Mouse (Mus musculus) left cerebral cortex, postnatal 14 days (tissue): ENCODE measurements around the gene Hes1. TPM values are rescaled to one million over a fixed set of nuclear protein-coding genes. Genes with fewer than 3 reads are reported as not detected.
A peak's percentile ranks its signal among the peaks of the same experiment; 100 is the strongest.

ENCODE experiments used
- DNase-seq, 2 experiments: peaks; one replicate each; pipeline ENCODE4 v3.0.0; 2021 to 2022; ENCODE audit warnings: low spot score in 2 of 2, mixed read lengths in 1 of 2
- intact Hi-C: fragments of 180-260 bp; cut with DNase I; formaldehyde crosslinking; loops from one replicate; pipeline ENCODE4 v1.15.1; 2025
- total RNA-seq, 2 experiments: library from RNA; stranded (reverse); gene quantifications; 2 replicates each; pipeline ENCODE4 v1.2.3; 2021

The Hes1 gene
- total RNA-seq, 2 experiments from 2014 or later = 13.5 to 18.3 TPM

DNA sequence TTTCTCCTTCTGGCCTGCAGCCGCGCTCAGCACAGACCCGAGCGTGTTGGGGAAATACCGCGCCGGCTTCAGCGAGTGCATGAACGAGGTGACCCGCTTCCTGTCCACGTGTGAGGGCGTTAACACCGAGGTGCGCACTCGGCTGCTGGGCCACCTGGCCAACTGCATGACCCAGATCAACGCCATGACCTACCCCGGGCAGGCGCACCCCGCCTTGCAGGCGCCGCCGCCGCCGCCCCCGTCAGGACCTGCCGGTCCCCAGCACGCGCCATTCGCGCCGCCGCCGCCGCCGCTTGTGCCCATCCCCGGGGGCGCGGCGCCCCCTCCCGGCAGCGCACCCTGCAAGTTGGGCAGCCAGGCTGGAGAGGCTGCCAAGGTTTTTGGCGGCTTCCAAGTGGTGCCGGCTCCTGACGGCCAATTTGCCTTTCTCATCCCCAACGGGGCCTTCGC, 2.7 kb downstream of the Hes1 start:
- intact Hi-C loops = loop anchor here (2.0 to 10.0 kb wide), 6 partner anchors 120 to 412 kb away; no protein-coding TSS in a partner anchor
- DNase-seq = peak; percentile 79 to 88

GRCm38 (mm10) chr16:30068041-30069020, 4.1 kb downstream of the Hes1 start:
- DNase-seq = no peak
- intact Hi-C loops = loop anchor here (5.0 to 10.0 kb wide), 2 partner anchors 121 to 414 kb away; no protein-coding TSS in a partner anchor

DNA sequence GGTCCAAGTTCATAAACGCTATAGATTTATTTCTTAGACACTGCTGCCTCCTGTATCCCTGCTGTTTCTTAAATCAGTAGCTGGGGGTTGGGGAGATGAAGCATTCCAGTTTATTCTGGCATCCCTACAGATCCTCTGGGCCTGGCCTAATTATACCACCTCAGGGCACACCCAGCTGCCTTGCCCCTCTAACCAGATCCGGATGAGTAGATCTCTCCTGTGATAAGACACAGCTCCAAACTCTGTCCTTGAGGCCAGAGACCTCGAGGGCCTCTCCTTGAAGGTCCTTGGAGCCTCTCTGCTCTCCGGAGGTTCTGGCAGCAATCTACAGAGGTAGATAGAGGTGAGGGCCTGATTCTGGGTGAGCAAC, 5.4 kb downstream of the Hes1 start:
- no peak for DNase-seq
- intact Hi-C loops = loop anchor here (5.0 to 10.0 kb wide), 2 partner anchors 122 to 415 kb away; no protein-coding TSS in a partner anchor

DNA sequence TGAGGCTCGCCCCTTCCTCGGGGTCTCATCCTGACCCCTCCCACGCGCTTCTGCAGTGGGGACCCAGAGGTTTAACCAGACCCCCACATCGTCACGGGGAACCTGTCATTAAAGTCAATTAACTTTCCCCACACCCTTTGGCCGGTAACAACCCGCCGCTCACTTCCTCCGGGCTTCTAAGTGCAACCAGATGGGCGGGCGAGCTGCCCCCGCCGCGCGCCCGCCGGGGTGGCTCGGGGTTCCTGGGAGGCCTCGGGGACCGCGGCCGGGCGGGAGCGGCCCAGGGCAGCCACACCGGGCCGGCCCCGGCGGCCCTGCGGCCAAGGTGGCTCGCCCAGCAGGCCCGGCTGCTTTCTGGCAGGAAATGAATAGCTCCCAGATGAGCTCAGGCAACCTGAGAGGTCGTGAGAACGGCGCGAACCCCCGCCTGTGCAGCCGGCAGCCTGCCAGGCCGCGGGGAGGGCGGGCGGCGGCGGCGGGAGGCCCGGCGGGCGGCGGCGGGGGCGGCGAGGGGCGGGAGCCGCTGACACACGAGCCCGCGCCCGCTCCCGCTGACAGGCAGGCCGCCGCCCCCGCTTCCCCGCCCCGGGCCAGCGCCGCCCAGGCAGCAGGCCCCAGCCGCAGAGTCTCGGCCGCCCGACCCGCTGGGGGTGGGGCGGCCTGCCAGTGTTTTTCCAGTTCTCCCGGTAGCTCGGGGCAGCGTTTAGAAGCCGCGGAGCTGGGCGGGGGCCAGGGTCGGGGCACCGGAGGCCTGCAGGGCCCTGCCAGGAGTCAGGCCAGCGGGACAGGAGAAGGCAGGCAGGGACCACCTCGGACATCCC, 6.0 kb downstream of the Hes1 start:
- DNase-seq = peak; percentile 56 to 60
- intact Hi-C loops = loop anchor here (2.0 to 10.0 kb wide), 3 partner anchors 119 to 415 kb away; no protein-coding TSS in a partner anchor

DNA sequence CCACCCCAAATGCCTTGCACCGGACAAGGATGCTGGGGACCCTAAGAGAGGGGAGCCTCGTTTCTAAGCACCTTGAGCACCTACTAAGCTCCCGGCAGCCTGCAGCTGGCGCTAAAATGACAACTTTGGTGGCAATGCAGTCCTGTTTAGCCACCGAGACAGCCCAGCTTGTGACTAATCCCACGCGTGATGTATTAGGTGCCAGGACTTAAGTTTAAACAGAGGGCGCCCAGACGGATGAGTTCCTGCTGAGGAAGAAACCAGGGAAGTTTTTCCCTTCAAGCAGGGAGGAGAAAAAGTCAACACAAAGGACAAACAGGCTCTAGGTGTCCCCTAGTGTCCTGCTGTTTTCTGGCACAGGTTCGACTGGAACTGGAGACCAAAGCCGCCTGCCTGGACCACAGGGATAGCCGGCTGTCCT, 6.6 kb downstream of the Hes1 start:
- intact Hi-C loops = loop anchor here (2.0 kb wide), 1 partner anchor 118 kb away; no protein-coding TSS in a partner anchor
- DNase-seq = peak; percentile 40 to 49

GRCm38 (mm10) chr16:30073317-30073716, 9.1 kb downstream of the Hes1 start:
- DNase-seq = no peak
- intact Hi-C loops = no loop called here

- DNase-seq = no peak
- intact Hi-C loops = no loop called here
These were observed 17.3 kb downstream of the Hes1 start for GRCm38 (mm10) chr16:30081498-30081897.

DNA sequence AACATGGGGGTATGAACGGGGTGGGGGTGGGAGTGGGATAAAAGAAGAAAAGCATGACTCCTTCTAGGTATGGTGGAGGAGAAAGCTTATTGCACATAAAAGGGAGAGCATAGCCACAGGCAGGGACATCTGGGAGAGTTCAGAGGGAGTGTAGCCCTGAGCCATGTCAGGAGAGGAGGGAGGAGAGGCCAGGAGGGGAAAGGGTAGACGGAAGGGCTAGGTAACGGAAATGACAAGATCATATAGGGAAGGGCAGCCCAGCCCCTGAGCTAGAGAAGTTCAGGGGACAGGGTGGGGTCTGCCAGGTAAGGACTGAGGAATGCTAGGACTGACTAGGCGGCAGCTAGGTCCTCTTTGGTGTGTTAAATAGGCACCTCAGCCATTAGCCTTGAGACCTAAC, 17.8 kb downstream of the Hes1 start:
- DNase-seq = no peak

GRCm38 (mm10) chr16:30082965-30083364, 18.8 kb downstream of the Hes1 start:
- DNase-seq = no peak
- intact Hi-C loops = no loop called here

More for the DNA sequence above, 17.8 kb downstream of the Hes1 start:
- intact Hi-C loops = no loop called here

DNA sequence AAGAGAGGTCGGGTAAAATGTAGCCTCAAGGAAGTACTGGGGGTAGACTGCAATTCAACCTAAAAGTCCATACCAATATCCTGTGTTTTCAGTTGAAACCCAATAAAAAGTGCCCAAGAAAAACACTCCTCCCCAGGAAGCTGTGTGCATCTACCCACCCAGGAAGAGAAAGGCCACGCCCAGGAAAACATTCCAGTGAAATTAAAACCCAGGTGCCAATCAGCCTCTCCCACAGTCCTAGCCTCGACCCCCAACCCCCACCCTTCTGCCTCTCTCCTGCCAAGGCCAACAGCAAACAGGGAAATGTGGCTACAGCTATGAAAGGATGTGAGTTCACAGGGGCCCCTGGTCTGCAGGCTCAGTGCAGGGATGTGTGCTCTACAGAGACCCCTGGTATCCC, 19.4 kb downstream of the Hes1 start:
- no peak for DNase-seq
- intact Hi-C loops = no loop called here

GRCm38 (mm10) chr16:30088646-30089045, 24.5 kb downstream of the Hes1 start:
- DNase-seq = no peak
- intact Hi-C loops = no loop called here

DNA sequence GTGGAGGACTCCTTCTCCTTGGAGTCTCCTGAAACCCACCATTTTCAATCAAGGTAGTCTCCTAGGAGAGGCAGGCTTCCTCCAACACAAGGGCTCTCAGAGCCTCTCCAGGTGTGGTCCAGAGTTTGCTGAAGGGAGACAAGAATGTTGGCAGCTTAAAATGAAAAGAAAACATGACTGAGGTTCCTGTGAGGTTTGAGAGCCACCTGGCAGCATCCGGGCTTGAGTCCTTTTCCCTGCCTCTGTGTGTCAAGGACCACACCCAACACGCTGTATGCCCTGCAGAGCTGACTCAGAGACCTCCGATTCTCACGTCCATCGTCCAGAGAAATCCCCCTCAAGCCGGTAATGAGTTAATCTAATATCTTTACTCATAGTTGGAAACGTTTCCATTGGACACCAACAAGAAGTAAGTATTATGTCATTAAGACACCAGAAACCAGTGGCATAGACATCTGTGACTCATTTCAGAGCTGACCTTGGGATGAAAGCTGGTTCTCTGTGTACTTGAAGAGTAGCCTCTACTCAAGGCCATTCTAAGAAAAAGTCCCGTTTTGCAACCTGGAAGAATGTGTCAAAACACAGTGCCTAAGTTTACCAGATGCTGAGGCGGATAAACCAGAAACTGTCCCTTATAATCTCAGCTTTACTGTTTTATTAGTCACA, 26.1 kb downstream of the Hes1 start:
- intact Hi-C loops = no loop called here
- no peak for DNase-seq

GRCm38 (mm10) chr16:30096050-30096449, 31.9 kb downstream of the Hes1 start:
- intact Hi-C loops = no loop called here
- DNase-seq = no peak

DNA sequence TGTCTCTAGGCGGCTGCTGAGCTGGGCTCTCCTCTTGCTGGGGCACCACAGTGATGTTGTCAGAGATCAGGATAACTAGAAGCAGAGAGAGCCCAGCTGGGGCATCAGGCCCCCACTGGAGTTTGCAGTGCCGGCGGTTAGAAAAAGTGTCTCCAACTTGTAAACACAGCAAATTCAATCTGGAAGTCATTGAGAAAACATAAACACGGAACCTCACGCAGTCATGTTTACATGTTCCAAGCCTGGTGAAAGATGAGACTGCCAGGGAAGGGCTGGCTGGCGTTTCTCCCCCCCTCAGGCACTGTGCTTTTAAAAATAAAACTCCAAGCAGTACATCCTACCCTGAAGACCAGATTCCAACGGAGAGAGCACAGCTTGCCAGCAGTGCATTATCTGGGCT, 32.3 kb downstream of the Hes1 start:
- intact Hi-C loops = no loop called here
- DNase-seq = no peak

DNA sequence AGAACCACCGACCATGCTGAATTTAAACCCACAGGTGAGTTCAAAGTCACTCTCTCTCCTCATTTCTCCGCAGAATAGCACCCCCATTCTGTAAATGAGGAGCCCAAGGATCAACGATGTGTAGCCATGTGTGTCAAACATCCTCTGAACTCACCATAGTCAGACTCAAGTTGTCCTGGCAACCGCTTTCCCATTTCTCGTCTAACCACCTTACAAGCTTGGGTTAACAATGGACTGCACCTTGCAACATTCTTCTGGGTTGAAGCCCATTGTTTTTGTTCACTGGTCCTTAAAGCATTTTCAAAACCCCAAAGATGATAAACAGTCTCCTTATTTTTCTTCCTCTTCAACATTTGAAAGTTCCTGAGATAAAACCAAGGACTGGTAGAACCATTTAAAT, 34.9 kb downstream of the Hes1 start:
- intact Hi-C loops = no loop called here
- DNase-seq = no peak

GRCm38 (mm10) chr16:30102149-30102915, 38.1 kb downstream of the Hes1 start:
- intact Hi-C loops = no loop called here
- DNase-seq = no peak

DNA sequence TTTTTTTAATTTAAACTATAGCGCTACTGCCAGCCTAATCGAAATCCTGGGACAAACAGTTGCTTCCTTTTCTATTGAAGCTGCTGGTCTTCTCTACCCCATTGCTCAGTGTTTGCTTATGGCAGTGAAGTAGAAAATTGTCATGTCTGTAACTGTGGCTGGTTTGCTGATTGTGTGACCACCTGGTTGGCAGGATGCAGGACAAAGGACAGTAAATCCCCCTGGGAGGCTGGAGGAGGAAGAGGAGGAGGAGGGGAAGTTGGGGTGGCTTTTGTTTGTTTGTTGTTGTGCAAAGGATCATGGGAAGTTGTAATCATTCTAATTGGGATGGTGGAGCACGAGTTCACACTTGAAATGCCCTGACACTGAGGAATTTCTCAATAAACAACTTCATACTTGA, 38.8 kb downstream of the Hes1 start:
- DNase-seq = no peak
- intact Hi-C loops = no loop called here

DNA sequence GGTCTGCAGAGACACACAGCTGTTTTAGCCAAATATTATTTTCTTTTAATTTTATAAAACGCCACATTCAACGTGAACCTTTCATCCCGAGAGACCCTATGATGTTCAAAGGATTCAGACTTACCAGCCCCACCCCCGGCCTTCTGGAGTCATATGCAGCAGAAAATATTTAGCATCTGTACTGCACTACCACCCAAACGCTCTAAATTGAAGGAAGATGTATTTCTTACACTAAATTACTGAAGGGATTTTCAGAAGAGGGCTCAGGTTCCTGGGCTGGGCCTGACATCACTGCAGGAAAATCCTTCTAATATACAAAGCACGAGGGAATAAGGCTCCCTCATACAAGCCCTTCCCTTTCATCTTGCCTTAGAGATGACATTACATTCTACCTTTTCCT, 39.3 kb downstream of the Hes1 start:
- no peak for DNase-seq
- intact Hi-C loops = no loop called here

- intact Hi-C loops = no loop called here
- DNase-seq = no peak
These were observed 40.2 kb downstream of the Hes1 start for GRCm38 (mm10) chr16:30104363-30104762.
